Mouse (Mus musculus) liver, embryonic 14.5 days (tissue): ENCODE measurements around the gene Ngrn. TPM values are rescaled to one million over a fixed set of nuclear protein-coding genes. Genes with fewer than 3 reads are reported as not detected.
A peak's percentile ranks its signal among the peaks of the same experiment; 100 is the strongest.

Source experiments
- ATAC-seq: fragments of 200-750 bp; cut with Nextera tagmentation; 2 replicates; pipeline ENCODE4 v1.8.0; 2017; ENCODE audit warnings: moderate number of reproducible peaks, mild to moderate bottlenecking, moderate library complexity; ENCODE audit not compliant: insufficient read depth
- DNase-seq, 3 experiments: peaks; one replicate each; pipeline ENCODE4 v3.0.0-alpha.2; 2012 to 2013; ENCODE audit warnings: low read depth in 3 of 3, low spot score in 3 of 3
- H3K27ac ChIP-seq: fragments of 300-500 bp; sonication (generic); 2 replicates; pipeline ENCODE4 v1.5.1; 2014; ENCODE audit warnings: moderate library complexity, mild to moderate bottlenecking, control low read depth, inconsistent platforms
- H3K27me3 ChIP-seq: fragments of 300-500 bp; sonication (generic); 2 replicates; pipeline ENCODE4 v1.6.1; 2014; ENCODE audit warnings: mild to moderate bottlenecking, low read length, moderate library complexity; ENCODE audit not compliant: control insufficient read depth, insufficient read depth
- H3K36me3 ChIP-seq: fragments of 300-500 bp; sonication (generic); replicated peaks from 2 replicates; pipeline ENCODE4 v1.6.1; 2014; ENCODE audit warnings: low read depth; ENCODE audit not compliant: control insufficient read depth, insufficient read depth
- H3K4me1 ChIP-seq, 2 experiments: fragments of 200-500 bp in 1 of 2; fragments of 300-500 bp in 1 of 2; sonication (generic) in 1 of 2; replicated peaks; 2 replicates each; pipeline ENCODE4 v1.6.1; 2012 to 2014; ENCODE audit warnings: antibody characterized with exemption in 1 of 2, inconsistent platforms in 1 of 2, low read length in 1 of 2; ENCODE audit not compliant: control insufficient read depth in 2 of 2, insufficient read depth in 2 of 2
- H3K4me2 ChIP-seq: fragments of 300-500 bp; sonication (generic); 2 replicates; pipeline ENCODE4 v1.6.1; 2014; ENCODE audit warnings: low read depth, mild to moderate bottlenecking, control low read depth, moderate library complexity
- H3K4me3 ChIP-seq, 2 experiments: fragments of 200-500 bp in 1 of 2; fragments of 300-500 bp in 1 of 2; sonication (generic) in 1 of 2; 2 replicates each; pipeline ENCODE4 v1.5.1; 2012 to 2014; ENCODE audit warnings: low read depth in 2 of 2, low read length in 2 of 2, mild to moderate bottlenecking in 2 of 2, control low read depth in 1 of 2, inconsistent platforms in 1 of 2, moderate library complexity in 1 of 2; ENCODE audit not compliant: insufficient read depth in 1 of 2
- H3K9ac ChIP-seq: fragments of 300-500 bp; sonication (generic); replicated peaks from 2 replicates; pipeline ENCODE4 v1.6.1; 2014; ENCODE audit warnings: mild to moderate bottlenecking, control low read depth, moderate library complexity
- H3K9me3 ChIP-seq: fragments of 300-500 bp; sonication (generic); 2 replicates; pipeline ENCODE4 v1.6.1; 2016; ENCODE audit warnings: low read length, mixed read lengths; ENCODE audit not compliant: control insufficient read depth
- CTCF ChIP-seq: IDR thresholded peaks from 2 replicates; pipeline ENCODE4 v1.5.1; 2016; ENCODE audit warnings: antibody characterized with exemption, low read depth, control low read depth
- EP300 ChIP-seq: IDR thresholded peaks from 2 replicates; pipeline ENCODE4 v1.6.1; 2016; ENCODE audit warnings: antibody characterized with exemption, low read depth
- WGBS: fragments of 180-500 bp; shearing (Covaris S2); extraction: QIAGEN DNeasy Blood & Tissue Kit; methylation state at CpG from one replicate; pipeline ENCODE4 v1.1.7; 2014; ENCODE audit not compliant: insufficient replicate concordance; 5-methylcytosine and 5-hydroxymethylcytosine counted together
- polyA plus RNA-seq, 2 experiments: library from polyadenylated mRNA; depleted of rRNA in 1 of 2; stranded (reverse) in 1 of 2; unstranded in 1 of 2; fragments of >200 nt; fragmentation: Nextera tagmentation in 1 of 2; extraction: Ambion mirVana in 1 of 2; gene quantifications; 2 replicates each; pipeline versions ENCODE4 v1.2.1 to v1.2.3; 2012 to 2014

Gene Ngrn
- polyA plus RNA-seq, 2 experiments = 21.4 to 26.7 TPM

DNA sequence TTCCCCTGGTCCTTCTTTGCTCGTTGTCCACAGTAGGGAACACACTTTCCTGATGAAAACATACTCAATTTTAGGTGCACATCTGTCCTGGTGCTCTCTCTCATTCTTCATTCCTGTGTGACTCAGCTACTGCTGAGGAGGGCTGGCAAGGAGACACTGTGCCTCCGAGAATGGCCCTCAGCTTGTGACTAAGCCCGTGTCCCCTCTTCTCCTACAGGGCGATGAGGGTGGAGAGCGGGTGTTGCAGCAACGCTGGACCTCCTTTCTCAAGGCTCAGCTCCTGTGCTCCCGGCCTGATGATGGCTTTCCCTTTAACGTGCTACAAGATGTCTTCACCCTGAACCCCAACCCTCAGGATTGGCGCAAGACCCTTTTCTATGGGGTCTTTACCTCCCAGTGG lies 42.3 kb upstream of the Ngrn start:
- Histone ChIP-seq H3K27ac (no peak overlapping the region), H3K4me1 (peaks cover 0 to 5% of the 10 kb centered on the region in 2 experiments; a peak in 1 of 4 replicates), H3K4me2 (no peak overlapping the region), H3K9me3 (no peaks in the 10 kb centered on the region), H3K4me3 (no peak overlapping the region), H3K27me3 (no peaks in the 10 kb centered on the region), H3K9ac (no peak overlapping the region), H3K36me3 (peaks cover 94% of the 10 kb centered on the region)
- DNase-seq (no peak), ATAC-seq (no peak)
- 90% methylated on average over 9 of the region's 9 CpGs for WGBS
- TF ChIP-seq EP300 (no peak), CTCF (no peak)

DNA sequence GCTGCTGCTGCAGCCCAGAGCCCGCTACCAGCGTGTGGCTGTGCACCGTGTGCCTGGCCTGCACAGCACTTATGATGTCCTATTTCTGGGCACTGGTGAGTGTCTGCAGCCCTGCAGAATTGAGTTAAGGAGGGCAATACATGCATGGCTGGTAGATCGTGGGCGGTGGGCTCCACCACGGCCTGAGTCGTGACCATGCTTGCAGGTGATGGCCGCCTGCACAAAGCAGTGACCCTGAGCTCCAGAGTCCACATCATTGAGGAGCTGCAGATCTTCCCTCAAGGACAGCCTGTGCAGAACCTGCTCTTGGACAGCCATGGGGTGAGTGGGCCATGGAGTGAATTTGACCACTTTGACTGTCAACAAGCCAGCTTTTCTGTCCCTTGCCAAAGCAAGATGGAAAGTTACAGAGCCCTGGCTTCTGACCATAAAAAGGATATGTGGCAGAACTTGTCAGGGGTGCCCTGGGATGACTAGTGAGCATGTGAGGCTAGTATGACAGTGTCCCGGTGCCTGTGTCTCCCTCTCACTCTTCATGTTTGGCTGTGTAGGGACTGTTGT lies 40.7 kb upstream of the Ngrn start:
- H3K4me1 ChIP-seq = no peaks in the 10 kb centered on the region
- no peak overlapping the region for H3K27ac ChIP-seq
- peaks cover 94% of the 10 kb centered on the region for H3K36me3 ChIP-seq
- ATAC-seq = no peak
- H3K4me2 ChIP-seq = no peak overlapping the region
- H3K4me3 ChIP-seq = no peak overlapping the region
- no peak for TF ChIP-seq CTCF
- no peak for TF ChIP-seq EP300
- DNase-seq = no peak
- 96% methylated on average over 9 of the region's 9 CpGs for WGBS
- H3K9me3 ChIP-seq = no peaks in the 10 kb centered on the region
- no peak overlapping the region for H3K9ac ChIP-seq
- no peaks in the 10 kb centered on the region for H3K27me3 ChIP-seq

DNA sequence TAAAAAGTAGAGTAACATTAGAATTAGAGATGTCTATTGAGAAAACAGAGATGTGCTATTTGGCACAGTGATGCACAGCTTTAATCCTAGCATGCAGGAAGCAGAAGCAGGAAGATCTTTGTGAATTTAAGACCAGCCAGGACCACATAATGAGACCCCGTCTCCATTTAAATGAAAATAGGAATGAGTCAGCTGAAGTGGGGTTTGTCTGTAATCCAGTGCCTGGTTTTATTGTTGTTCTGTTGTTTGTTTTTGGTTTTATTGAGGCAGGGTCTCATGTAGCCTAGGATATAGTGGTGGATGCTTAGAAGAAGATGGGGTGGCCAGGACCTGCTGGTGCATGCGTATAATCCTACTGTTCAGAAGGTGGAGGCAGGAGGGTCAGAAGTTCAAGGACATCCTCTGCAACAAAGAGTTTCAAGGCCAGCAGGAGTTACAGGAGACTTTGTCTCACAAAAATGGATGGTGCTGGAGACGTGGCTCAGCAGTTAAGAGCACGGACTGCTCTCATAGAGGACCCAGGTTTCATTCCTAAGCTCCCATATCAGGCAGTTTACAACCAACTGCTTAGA lies 39.8 kb upstream of the Ngrn start:
- DNase-seq (no peak), ATAC-seq (no peak)
- H3K27ac ChIP-seq = no peak overlapping the region
- no peaks in the 10 kb centered on the region for H3K9me3 ChIP-seq
- WGBS = 94% methylated on average over 4 of the region's 4 CpGs
- H3K36me3 ChIP-seq = peaks cover 95% of the 10 kb centered on the region
- H3K27me3 ChIP-seq = no peaks in the 10 kb centered on the region
- H3K9ac ChIP-seq = no peak overlapping the region
- no peak overlapping the region for H3K4me3 ChIP-seq
- no peaks in the 10 kb centered on the region for H3K4me1 ChIP-seq
- no peak overlapping the region for H3K4me2 ChIP-seq
- TF ChIP-seq EP300 = no peak
- no peak for TF ChIP-seq CTCF

DNA sequence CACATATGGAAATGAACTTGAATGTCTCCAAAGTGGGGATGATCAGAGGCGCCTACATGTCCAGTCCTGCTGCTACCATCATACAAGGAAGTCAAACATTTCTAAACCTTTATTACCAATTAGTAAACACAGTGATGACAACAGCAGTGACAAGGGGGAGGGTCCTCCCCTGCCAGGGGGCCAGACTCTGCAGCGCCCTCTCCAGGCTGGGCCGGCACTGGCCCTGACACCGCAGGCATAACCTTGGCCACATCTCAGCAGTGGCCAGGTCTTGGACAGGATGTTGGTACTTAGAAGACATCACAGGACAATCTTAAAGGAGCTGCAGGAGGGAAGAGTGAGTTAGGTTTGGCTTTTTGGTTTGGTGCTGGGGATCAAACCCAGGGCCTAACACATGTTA lies 34.0 kb upstream of the Ngrn start:
- ATAC-seq (no peak), DNase-seq (no peak)
- Histone ChIP-seq H3K9me3 (no peaks in the 10 kb centered on the region), H3K27me3 (no peaks in the 10 kb centered on the region), H3K9ac (no peak overlapping the region), H3K4me3 (no peak overlapping the region), H3K4me2 (no peak overlapping the region), H3K4me1 (peaks cover 7 to 14% of the 10 kb centered on the region in 2 experiments), H3K36me3 (peaks cover 52% of the 10 kb centered on the region), H3K27ac (no peak overlapping the region)
- no peak for TF ChIP-seq EP300
- peak; percentile 50 for TF ChIP-seq CTCF
- WGBS = 90% methylated on average over 4 of the region's 4 CpGs

DNA sequence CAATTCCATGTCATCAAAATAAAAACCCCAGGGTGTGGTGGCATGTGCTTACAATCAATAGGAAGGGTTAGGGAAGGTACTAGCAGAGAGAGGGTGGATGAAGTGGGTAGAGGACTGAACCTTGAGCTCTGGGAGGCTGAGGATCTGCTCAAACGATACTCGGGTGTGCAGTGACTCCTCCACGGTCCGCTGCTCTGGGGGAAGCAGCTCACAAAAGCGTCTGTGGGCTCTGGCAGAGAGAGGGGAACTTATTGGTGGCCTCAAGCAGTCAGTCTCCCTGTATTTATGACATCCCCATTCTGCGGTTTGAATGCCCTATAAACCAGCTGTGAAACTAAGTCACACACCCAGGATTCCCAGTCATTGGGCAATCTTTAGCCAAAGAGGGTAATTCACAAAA lies 30.8 kb upstream of the Ngrn start:
- TF ChIP-seq EP300 (no peak), CTCF (no peak)
- H3K27me3 ChIP-seq = no peaks in the 10 kb centered on the region
- peaks cover 10 to 22% of the 10 kb centered on the region in 2 experiments for H3K4me1 ChIP-seq
- no peak overlapping the region for H3K9ac ChIP-seq
- DNase-seq = no peak
- H3K36me3 ChIP-seq = peaks cover 26% of the 10 kb centered on the region
- 47% methylated on average over 6 of the region's 6 CpGs for WGBS
- H3K4me2 ChIP-seq = peak overlapping the region; percentile 99
- no peaks in the 10 kb centered on the region for H3K9me3 ChIP-seq
- H3K4me3 ChIP-seq = no peak overlapping the region
- H3K27ac ChIP-seq = no peak overlapping the region
- no peak for ATAC-seq
